Mouse (Mus musculus) E14TG2a.4 (cell line): ENCODE measurements around the gene Lpp.

ENCODE experiments used
- H3K27me3 ChIP-seq: 2 replicates; pipeline ENCODE4 v1.6.1; 2014; ENCODE audit warnings: low read length, control low read depth; ENCODE audit not compliant: insufficient read depth
- H3K36me3 ChIP-seq: 2 replicates; pipeline ENCODE4 v1.6.1; 2014; ENCODE audit warnings: low read length, control low read depth; ENCODE audit not compliant: insufficient read depth
- H3K4me1 ChIP-seq: replicated peaks from 2 replicates; pipeline ENCODE4 v1.6.1; 2014; ENCODE audit warnings: low read depth, low read length, control low read depth
- H3K4me3 ChIP-seq: replicated peaks from 2 replicates; pipeline ENCODE4 v1.5.1; 2014; ENCODE audit warnings: mild to moderate bottlenecking, low read length
- H3K9me3 ChIP-seq: 2 replicates; pipeline ENCODE4 v1.6.1; 2014; ENCODE audit warnings: low read length, control low read depth
- CTCF ChIP-seq: conservative IDR thresholded peaks from 2 replicates; pipeline ENCODE4 v1.5.1; 2014; ENCODE audit warnings: low read length
- NANOG ChIP-seq: IDR thresholded peaks from 2 replicates; pipeline ENCODE4 v1.6.1; 2014; ENCODE audit warnings: borderline replicate concordance, low read length, mixed read lengths
- POU5F1 ChIP-seq: IDR thresholded peaks from 2 replicates; pipeline ENCODE4 v1.6.1; 2014; ENCODE audit warnings: low read length, borderline replicate concordance

Gene Lpp

DNA sequence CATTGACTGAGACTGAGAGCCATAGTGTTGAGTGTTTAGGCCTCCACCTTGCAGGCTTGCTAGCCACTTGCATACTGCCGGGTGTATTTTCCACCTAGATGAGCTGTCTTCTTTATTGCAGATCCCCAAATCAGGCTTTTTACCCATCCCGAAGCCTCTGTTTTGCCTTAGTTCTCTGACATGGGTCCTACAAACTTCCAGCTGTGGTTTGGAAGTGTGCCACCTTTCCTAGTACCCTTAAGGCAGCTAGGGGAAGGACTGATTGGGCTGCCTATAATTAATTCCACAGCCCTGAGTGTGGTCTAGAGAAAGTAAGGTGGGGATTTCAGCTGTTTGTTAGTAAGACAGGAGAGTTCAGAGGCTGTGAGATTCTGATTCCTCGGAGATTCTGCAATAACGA, 399.5 kb downstream of the Lpp start:
- no peak overlapping the region for H3K4me3 ChIP-seq
- no peaks in the 10 kb centered on the region for H3K36me3 ChIP-seq
- no peak for TF ChIP-seq CTCF
- no peak for TF ChIP-seq POU5F1
- no peak for TF ChIP-seq NANOG
- no peaks in the 10 kb centered on the region for H3K4me1 ChIP-seq
- H3K9me3 ChIP-seq, result no peaks in the 10 kb centered on the region
- no peaks in the 10 kb centered on the region for H3K27me3 ChIP-seq

DNA sequence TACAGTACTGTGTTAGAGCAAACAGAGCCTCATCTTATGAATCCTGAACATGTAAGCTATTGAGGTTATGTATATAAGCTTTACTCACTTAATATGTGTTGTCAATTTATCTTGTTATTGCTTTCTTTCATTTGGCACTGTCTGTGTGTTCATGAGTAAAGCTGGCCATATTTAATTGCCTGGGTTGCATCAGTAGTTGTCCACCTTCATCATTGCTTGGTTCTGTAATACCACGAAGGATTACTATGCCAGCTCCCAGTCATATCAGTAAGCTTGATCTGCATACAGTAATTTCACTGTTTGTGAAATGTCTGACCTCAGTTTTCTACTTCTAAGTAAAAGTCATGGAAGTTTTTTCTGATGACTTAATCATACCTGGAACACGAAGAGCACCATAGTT, 401.4 kb downstream of the Lpp start:
- H3K4me1 ChIP-seq, result no peaks in the 10 kb centered on the region
- H3K9me3 ChIP-seq, result no peaks in the 10 kb centered on the region
- H3K4me3 ChIP-seq, result no peak overlapping the region
- TF ChIP-seq CTCF (no peak), NANOG (no peak), POU5F1 (no peak)
- no peaks in the 10 kb centered on the region for H3K36me3 ChIP-seq
- no peaks in the 10 kb centered on the region for H3K27me3 ChIP-seq

DNA sequence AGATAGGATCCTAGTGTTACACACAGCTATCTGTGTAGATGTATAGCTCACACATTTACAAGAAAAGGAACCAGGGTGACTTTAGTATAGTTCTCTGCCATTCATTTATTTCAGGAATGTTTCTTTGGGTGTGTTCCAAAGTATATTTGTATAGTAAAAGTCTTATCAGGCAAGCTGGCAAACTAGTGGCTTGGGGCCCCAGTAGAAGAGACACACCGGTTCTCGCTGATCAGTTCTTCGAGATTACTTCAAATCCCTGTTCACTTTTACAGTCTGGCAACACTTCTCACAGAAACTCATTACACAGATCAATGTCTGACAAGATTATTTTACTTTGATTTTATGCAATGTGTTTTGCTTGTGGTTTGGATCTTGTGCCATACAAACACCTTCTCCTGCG, 408.0 kb downstream of the Lpp start:
- Histone ChIP-seq H3K36me3 (no peaks in the 10 kb centered on the region), H3K27me3 (no peaks in the 10 kb centered on the region), H3K4me1 (peaks cover 4% of the 10 kb centered on the region; the same call in 1 of the 2 replicates), H3K9me3 (no peaks in the 10 kb centered on the region), H3K4me3 (no peak overlapping the region)
- TF ChIP-seq CTCF (no peak), NANOG (no peak), POU5F1 (no peak)

DNA sequence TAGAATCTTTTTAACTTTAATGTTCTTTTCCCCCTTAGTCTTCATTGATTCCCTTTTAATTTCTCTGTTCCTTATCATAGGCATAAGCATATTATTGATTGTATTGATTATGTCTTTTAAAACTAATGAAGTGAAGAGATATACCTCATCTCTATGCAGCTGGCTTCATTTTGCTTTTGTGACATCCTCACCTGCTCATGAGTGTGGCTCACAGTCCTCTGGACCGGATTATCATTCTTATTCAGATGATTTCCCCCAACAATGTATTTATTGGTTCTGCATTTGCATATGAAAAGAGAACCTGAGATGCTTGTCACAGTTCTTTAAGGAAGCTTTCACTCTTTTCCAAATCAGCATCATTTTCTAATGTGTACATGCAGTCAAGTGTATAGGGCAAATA, 408.5 kb downstream of the Lpp start:
- TF ChIP-seq NANOG (no peak), POU5F1 (no peak; the same call in 1 of the 2 replicates), CTCF (no peak)
- H3K9me3 ChIP-seq, result no peaks in the 10 kb centered on the region
- H3K4me1 ChIP-seq, result peaks cover 4% of the 10 kb centered on the region; the same call in 1 of the 2 replicates
- H3K4me3 ChIP-seq, result no peak overlapping the region
- no peaks in the 10 kb centered on the region for H3K36me3 ChIP-seq
- H3K27me3 ChIP-seq, result no peaks in the 10 kb centered on the region

DNA sequence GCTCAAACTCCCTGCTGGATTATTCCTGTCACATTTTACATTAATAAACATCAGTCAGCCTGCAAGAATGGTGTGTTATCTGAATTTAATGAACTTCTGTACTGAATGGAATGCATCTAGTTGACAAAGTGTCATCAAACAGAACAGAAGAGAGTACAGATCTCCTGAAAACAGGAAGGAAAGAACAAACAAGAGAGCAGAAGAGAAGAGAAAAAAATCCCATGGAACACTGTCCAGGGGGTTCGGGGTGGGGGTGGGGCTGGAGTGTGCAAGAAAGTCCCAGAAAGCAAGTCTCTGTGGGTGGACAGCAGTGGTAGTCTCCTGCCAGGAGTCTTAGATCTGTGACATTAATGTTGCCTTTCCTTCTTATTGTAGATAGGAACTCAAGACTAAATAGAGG, 412.8 kb downstream of the Lpp start:
- no peak for TF ChIP-seq NANOG
- no peak for TF ChIP-seq CTCF
- TF ChIP-seq POU5F1, result no peak
- H3K4me1 ChIP-seq, result peaks cover 4% of the 10 kb centered on the region; the same call in 1 of the 2 replicates
- no peaks in the 10 kb centered on the region for H3K27me3 ChIP-seq

DNA sequence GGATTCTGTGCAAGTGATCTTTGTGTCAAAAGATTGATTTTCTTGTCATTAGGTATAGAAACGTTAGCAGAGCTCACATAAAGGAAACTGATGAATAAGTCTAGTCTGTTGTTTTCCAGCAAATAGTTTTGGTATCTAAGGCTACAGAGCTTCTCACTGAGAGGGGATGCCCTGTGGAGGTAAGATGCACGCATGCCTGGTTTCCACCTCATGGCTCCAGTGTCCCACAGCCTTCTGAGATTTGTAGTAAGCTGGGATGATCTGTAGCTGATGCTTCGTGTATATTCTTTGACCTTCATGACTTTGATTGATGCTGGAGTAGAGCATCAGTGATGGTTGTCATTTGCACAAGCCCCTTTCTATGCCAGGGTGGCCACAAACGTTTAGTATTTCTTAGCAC, 414.3 kb downstream of the Lpp start:
- no peaks in the 10 kb centered on the region for H3K4me1 ChIP-seq
- H3K27me3 ChIP-seq, result no peaks in the 10 kb centered on the region
- TF ChIP-seq CTCF (no peak), NANOG (no peak), POU5F1 (no peak)
- no peak overlapping the region for H3K4me3 ChIP-seq
- H3K36me3 ChIP-seq, result no peaks in the 10 kb centered on the region
- no peaks in the 10 kb centered on the region for H3K9me3 ChIP-seq

More for the DNA sequence above, 412.8 kb downstream of the Lpp start:
- Histone ChIP-seq H3K9me3 (no peaks in the 10 kb centered on the region), H3K36me3 (no peaks in the 10 kb centered on the region), H3K4me3 (no peak overlapping the region)

DNA sequence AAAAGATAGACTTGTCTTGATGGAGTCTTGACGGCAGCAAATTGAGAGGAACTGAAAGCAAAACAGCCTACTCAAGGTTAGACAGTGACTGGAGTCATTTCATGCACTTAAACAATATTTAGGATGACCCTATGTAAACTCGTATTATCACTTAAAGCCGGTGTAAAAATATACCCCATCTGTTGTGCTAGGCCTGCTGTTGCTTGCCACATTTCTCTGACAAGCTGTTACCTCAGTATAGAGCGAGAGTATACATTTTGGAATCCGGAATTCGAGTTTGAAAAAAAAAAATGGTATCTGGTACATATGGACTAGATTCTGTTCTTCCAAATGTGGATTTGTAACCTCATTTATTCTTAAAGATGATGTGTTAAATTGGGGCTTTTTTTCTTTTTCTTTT, 416.5 kb downstream of the Lpp start:
- Histone ChIP-seq H3K9me3 (no peaks in the 10 kb centered on the region), H3K27me3 (no peaks in the 10 kb centered on the region), H3K4me3 (no peak overlapping the region), H3K4me1 (no peaks in the 10 kb centered on the region), H3K36me3 (no peaks in the 10 kb centered on the region)
- TF ChIP-seq CTCF, result no peak
- TF ChIP-seq POU5F1, result no peak
- no peak for TF ChIP-seq NANOG

DNA sequence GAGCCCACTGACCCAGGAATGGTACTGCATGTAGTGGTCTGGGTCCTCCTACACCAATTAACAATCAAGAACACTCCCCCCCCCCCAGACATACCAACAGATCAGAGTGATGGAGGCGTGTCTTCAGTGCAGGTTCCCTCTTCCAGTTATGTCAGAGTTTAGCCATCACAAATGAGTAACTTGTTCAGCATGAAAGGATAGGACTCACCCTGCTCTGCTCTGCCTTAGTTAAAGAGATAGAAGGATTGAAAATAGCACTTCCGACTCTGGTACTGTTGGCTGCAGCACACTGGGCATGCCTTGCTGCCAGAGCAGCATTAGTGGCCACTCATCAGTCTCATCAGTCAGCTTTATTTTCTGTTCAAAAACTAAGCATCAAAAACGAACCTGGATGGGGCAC, 423.3 kb downstream of the Lpp start:
- no peaks in the 10 kb centered on the region for H3K9me3 ChIP-seq
- TF ChIP-seq POU5F1, result no peak
- TF ChIP-seq CTCF, result no peak
- H3K4me3 ChIP-seq, result no peak overlapping the region
- no peaks in the 10 kb centered on the region for H3K4me1 ChIP-seq
- H3K36me3 ChIP-seq, result no peaks in the 10 kb centered on the region
- no peaks in the 10 kb centered on the region for H3K27me3 ChIP-seq

DNA sequence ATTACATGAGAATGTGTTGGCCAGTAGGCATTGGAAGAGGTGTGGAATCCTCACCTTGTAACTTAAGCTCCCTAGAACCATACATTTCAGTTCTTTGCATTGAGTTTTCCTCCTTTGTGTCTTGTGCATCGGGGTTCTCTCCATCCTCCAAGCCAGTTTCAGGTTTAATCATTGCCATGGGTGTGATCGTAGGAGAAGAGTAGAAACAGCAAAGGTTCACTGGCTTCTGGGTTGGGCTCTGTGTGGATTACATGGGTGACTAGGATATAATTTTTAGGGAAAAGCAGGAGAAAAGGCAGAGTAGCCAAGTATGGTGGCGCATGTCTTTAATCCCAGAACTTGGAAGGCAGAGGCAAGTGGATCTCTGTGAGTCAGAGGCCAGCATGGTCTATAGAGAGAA, 424.1 kb downstream of the Lpp start:
- Histone ChIP-seq H3K27me3 (no peaks in the 10 kb centered on the region), H3K4me1 (no peaks in the 10 kb centered on the region), H3K4me3 (no peak overlapping the region), H3K9me3 (no peaks in the 10 kb centered on the region), H3K36me3 (no peaks in the 10 kb centered on the region)
- TF ChIP-seq CTCF, result no peak
- TF ChIP-seq POU5F1, result no peak
- no peak for TF ChIP-seq NANOG
